Mouse (Mus musculus) lung, postnatal 4 days (tissue): ENCODE data around the gene Sh3pxd2a.
A peak's percentile ranks its signal among the peaks of the same experiment; 100 is the strongest.

Experiments
- DNase-seq, 2 experiments: peaks; one replicate each; pipeline ENCODE4 v3.0.0; 2021

Gene Sh3pxd2a

DNA sequence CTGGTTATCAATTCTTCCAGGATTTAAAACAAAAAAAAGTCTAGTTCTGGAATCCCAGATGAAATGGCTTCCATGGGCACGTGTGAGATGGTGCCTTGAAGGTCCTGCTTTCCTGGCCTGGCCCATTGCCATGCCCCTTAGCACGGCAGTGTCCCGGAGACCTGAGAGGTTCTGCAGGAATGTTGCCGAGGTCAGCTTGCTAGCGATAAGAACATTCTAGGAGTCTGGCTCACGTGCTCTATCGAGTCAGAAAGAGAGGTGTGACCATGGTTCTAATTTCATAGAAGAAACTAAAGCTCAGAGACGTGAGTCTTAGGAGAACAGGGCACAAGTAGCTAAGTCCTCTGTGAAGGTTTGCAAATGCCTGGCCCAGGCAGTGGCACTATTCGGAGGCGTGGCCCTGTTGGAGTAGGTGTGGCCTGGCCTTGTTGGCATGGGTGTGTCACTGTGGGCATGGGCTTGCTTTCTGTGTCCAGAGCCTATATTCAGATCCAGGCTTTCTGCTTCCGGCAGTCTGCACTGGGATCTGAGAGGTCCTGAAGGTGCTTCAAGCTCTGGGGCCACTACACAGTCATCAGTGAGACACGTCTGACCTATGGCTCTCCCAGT is 96.8 kb downstream of the Sh3pxd2a start:
- DNase-seq, result peak; percentile 39 to 68

DNA sequence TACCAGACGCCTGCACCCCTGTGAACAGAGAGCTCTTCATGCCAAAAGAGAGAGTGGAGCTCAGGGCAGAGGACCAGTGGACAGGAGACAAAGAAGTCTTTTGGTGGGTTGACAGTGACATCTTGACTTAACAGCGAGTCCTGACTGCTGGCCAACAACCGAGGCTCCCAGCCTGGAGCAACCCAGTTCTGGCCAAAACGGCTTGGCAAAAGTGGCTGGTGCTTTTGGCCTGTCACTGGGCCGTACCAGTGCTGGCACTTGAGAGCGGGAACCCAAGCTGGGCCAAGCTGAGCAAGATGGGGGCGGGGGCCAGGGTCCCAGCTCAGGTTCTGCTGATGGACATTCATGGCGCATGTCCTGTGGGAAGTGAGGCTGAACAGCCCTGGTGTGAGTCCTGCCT is 97.6 kb downstream of the Sh3pxd2a start:
- DNase-seq, result no peak

DNA sequence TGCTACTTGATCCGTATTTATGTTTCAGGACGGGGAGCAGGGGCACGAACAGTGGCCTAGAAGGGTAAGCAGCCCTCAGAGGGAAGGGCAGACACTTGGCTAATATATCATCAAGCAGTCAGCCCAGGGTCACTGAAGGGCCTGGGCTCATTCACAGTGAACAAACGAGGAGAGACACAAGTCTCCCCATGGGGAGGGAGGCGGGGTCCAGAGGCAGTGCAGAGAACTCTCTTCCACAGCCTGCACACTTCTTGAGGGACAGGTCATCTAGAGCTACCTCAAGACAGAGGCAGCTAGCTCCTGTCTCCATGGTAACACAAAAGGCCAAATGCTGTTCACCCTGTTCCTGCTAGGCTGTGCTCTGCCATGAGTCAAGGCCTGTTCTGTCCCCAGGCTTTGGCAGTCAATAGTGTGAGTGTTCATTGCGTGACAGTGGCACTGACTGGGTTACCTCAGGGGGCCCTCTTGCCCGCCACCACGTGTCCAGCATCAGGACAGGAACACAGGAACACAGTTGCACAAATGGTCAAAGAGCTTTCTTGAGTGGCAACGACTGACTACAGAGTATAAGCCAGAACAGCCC is 101.0 kb downstream of the Sh3pxd2a start:
- DNase-seq, result no peak

- no peak for DNase-seq
These were observed 103.3 kb downstream of the Sh3pxd2a start for GRCm38 (mm10) chr19:47360921-47361320.

- DNase-seq, result no peak
These were observed 104.2 kb downstream of the Sh3pxd2a start for GRCm38 (mm10) chr19:47360017-47360416.

DNA sequence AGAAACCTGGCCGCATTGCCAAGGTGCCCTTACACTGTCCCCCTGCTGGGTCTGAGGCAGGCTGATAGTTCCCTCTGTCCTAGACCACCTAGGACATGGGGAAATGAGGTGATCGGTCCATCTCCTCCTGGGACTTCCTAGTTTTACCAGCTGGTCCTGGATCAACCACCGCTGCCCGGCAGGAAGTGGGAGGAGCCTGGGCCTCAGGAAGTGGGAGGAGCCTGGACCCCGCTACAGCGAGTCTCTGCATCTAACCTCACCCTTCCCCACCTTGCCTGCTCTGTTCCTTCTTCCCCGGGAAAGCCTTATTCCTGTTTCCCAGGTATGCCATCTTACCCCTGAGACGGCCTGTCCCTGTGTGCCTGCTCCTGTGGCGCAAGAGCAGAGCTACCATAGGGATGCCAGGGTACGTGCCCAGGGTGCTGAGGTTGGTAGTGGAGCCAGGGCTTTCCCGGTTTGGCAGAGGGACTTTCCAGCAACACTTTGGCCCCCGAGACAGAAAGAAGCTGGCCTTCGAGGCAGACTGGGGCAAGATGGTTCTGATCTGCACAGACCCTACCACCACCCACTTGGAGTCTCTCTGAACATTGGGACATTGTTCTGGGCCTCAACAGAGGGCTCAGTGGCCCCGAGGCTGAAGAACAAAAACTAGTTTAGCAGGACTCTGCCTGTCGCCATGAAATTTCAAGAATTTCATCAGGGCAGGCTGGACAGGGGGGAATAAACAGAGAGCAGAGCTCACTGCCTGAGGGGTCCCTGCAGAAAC is 104.9 kb downstream of the Sh3pxd2a start:
- DNase-seq, result peak; percentile 60 to 62

- no peak for DNase-seq
These were observed 106.9 kb downstream of the Sh3pxd2a start for GRCm38 (mm10) chr19:47357297-47357696.

DNA sequence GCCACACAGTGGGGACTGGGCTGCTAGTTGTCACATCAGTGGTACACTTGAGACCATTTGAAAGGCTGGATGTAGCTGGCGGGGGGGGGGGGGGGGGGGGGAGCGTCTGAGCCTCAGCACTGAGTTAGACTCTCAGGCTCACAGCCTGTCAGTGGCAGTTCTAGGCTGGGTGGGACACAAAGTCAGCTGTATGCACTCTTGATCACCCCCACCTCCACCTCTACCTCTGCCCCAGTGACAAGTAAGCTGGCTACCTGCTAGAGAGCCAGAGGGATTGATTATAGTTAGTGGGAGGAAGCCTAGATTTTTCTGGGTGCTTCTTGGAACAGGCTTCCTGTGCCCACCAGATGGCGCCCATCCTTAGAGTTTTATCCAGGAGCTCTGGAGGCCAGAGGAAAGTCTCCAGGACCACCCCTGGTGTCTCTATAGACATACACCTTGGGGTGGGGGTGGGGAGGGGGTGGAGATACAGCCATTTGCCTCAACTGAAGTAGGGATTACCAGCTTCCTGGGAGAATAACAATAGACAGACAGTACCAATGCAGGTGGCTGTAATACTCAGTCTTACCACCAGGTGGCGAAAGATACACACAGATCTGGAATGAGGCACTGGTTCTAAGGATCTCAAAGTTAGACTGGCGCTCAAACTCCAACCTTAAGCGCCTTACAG is 107.9 kb downstream of the Sh3pxd2a start:
- peak; percentile 63 to 85 for DNase-seq

DNA sequence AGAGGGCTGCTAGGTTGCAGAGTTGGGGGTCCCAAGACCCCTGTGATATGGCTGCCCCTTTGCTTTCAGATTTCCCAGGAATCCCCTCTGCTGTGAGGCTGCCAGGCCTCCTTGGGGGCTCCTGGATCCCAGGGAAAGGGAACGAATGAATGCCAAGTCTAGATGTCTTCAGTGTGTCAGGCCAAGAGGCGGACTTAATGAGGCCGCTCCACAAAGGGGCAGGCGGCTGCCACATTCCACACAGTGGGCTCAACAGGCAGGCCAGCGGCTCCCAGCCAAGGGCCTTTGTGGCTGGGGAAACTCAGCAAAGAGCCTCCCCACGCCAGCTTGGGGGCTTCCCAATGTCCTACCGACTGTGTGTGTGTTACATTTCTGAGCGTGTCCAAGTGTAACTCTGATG is 109.7 kb downstream of the Sh3pxd2a start:
- no peak for DNase-seq

GRCm38 (mm10) chr19:47349043-47349442 is 115.2 kb downstream of the Sh3pxd2a start:
- no peak for DNase-seq

DNA sequence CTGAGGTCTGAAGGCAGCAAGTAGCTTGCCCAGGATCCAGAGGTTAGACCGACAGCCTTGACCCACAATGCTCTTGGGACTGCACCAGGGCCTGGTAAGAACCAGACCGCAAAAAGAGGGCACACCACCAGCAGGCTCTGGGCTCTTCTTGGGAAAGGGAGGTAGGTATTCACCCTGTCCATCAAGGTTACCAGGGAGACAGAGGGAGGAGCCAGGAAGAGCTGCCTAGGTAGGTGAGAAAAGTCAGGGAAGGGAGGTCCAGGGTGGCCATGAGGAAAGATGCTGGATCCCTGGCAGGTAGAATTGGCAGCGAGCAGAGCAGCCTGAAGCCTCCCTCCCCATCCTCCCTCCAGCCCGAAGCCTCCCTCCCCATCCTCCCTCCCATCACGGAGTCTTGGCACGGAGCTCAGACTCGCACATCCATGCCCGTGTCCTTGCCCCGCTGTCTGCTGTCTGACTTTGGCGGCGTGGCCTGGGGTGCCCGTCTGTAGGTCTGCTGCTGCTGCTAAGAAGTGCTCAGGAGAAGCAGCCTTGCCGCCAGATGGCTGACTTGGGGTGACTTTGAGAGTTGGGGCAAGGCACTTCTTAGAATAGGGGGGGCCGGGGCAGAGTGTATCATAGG is 115.7 kb downstream of the Sh3pxd2a start:
- no peak for DNase-seq

GRCm38 (mm10) chr19:47347021-47347643 is 117.1 kb downstream of the Sh3pxd2a start:
- DNase-seq, result no peak

DNA sequence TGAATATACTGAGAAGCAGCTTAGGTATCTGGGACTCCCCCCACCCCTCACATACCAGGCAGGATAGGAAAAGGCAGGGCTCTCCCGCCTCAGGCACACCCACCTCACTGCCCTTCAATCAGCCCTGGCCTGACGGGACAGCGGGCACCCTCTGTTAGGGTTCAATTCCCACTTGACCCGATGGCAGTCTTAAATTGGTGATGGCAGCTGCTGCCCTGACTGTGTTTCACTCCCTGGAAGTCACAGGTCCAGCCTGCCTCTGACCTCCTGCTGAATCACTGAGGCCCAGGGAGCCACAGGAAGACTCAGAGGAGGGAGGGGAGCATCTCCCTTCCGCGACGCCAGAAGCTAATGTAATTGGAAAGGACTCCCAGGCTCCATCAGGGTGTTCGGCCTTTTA is 117.6 kb downstream of the Sh3pxd2a start:
- no peak for DNase-seq

DNA sequence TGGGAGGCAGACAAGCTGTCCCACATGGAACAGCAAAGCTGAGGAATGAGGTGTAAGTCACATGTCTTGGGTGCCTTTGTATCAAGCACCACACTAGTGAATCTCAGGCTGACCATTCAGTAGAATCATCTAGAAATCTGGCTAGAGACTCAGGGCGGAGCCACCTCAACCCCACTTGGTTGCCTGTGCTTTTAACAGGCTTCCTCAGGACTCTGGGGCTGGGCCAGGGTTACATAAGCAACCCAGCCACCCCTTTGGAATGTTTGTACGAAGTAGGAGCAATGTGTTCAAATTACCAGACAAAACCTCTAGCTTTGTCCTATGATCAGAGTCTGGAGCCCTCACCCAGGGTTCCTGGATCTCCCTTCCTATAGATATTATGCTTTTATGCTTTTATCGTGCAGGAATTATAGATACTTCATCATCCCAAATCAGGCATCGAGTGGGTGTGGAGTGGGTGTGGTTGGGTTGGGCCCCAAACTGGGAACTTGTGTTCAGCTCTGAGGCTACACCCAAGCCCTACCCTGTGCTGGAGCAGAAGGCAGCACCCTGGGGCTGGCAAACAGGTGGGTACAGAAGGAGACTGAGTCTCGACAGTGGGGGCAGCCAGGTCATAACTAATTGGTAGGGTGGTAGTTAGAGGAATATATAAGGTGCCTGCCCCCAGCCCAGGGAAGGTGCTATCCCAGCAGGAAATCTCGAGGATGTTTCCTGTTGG is 118.2 kb downstream of the Sh3pxd2a start:
- no peak for DNase-seq

GRCm38 (mm10) chr19:47343422-47343821 is 120.8 kb downstream of the Sh3pxd2a start:
- no peak for DNase-seq

GRCm38 (mm10) chr19:47339165-47339564 is 125.0 kb downstream of the Sh3pxd2a start:
- peak; percentile 70 to 86 for DNase-seq

DNA sequence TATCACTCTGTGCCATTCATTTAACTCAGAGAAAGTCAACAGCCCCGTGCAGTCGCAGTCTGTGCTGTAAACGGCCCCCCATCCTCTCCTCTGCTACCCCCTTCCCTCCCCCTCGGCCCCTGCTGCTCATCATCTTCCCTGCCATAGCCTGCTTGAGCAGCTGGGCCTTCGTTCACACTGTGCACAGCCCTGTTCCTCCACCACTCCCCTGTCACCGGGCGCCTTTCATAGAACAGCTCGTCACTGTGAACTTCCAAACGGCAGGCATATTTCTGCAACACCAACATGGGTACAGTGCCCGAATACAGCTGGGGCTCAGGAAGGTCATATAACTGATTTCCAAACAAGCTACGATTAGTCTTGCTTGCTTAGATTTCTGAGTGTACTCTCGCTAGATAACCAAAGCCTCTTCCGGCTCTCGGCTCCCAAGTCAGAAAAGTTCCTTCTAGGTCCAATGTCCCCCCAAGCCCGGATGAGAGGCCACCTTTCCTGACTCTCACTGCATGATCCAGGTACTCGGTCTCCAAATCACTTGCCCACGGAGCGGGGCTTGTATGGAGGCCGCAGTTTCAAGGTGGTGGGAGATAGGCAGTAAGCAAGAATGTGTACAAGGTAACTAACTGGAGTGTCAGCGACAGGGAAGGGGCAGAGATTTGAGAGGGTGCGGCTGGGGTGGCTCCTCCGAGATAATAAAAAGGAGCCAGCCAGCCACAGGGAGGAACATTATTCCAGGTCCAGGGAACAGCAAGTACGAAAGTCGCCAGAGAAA is 125.6 kb downstream of the Sh3pxd2a start:
- peak in 1 of 2 experiments; percentile 77 for DNase-seq

DNA sequence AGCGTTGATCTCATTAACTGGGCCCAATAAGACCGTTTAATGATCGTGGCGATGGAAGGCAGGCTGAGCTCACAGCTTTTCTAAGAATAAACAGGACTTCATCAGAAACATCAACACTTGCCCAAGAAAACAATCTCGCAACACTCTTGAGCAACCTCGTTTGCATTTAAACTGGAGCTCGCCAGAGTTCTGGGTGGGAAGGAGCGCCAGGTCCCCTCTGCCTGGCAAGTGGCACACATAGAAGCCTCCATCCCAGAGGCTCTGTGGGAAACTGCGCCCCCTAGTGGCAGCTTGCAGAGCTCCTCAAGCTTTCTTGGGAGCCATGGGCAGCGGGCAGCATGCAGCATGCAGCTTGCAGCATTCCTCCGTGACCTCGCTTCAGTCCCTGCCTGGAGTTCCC is 126.5 kb downstream of the Sh3pxd2a start:
- peak; percentile 93 for DNase-seq

GRCm38 (mm10) chr19:47337191-47337590 is 127.0 kb downstream of the Sh3pxd2a start:
- DNase-seq, result no peak

GRCm38 (mm10) chr19:47335262-47335661 is 128.9 kb downstream of the Sh3pxd2a start:
- DNase-seq, result no peak

DNA sequence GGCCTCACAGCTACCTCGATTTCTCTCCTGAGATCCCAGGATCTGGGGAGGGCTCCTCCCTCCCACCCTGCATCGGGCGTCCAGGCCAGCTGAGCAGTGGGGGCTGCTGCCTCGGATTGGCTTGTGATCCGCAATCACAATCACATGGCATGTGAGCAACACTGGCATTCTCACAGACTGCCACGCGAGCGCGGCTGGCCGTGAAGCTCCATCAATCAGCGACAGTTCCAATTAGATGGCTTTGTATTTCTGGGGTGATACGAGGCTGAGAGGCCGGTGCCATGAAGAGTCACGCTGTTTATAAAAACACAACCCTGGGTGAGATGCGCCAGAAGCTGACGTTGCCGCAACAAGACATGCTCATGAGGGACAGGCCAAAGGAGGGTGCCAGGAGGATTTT is 129.5 kb downstream of the Sh3pxd2a start:
- peak in 1 of 2 experiments; percentile 67 for DNase-seq
